Mouse (Mus musculus) liver, postnatal 0 days (tissue): ENCODE results near the gene Bhlha15. TPM values are rescaled to one million over a fixed set of nuclear protein-coding genes. Genes with fewer than 3 reads are reported as not detected.

Experiments
- ATAC-seq: fragments of 200-750 bp; cut with Nextera tagmentation; 2 replicates; pipeline ENCODE4 v1.8.0; 2017; ENCODE audit warnings: mild to moderate bottlenecking, moderate library complexity
- DNase-seq: peaks from one replicate; pipeline ENCODE4 v3.0.0-alpha.2; 2016
- H3K27ac ChIP-seq: fragments of 300-500 bp; sonication (generic); 2 replicates; pipeline ENCODE4 v1.5.1; 2014; ENCODE audit warnings: antibody characterized with exemption, moderate library complexity, mild to moderate bottlenecking, low read depth
- H3K27me3 ChIP-seq: fragments of 300-500 bp; sonication (generic); 2 replicates; pipeline ENCODE4 v1.6.1; 2014; ENCODE audit warnings: low read length, control low read depth, mixed read lengths; ENCODE audit not compliant: insufficient read depth
- H3K36me3 ChIP-seq: fragments of 300-500 bp; sonication (generic); replicated peaks from 2 replicates; pipeline ENCODE4 v1.6.1; 2014; ENCODE audit warnings: mild to moderate bottlenecking, control low read depth, low read length, moderate library complexity, mixed read lengths; ENCODE audit not compliant: insufficient read depth
- H3K4me1 ChIP-seq: fragments of 300-500 bp; sonication (generic); 2 replicates; pipeline ENCODE4 v1.6.1; 2014; ENCODE audit warnings: antibody characterized with exemption, mild to moderate bottlenecking, control low read depth; ENCODE audit not compliant: insufficient read depth
- H3K4me2 ChIP-seq: fragments of 300-500 bp; sonication (generic); 2 replicates; pipeline ENCODE4 v1.6.1; 2014; ENCODE audit warnings: low read depth, mild to moderate bottlenecking, low read length, moderate library complexity, mixed read lengths
- H3K4me3 ChIP-seq: fragments of 300-500 bp; sonication (generic); 2 replicates; pipeline ENCODE4 v1.5.1; 2014; ENCODE audit warnings: low read depth, low read length
- H3K9ac ChIP-seq: fragments of 300-500 bp; sonication (generic); replicated peaks from 2 replicates; pipeline ENCODE4 v1.6.1; 2014; ENCODE audit warnings: mild to moderate bottlenecking, moderate library complexity
- H3K9me3 ChIP-seq: fragments of 300-500 bp; sonication (generic); 2 replicates; pipeline ENCODE4 v1.6.1; 2016; ENCODE audit warnings: mild to moderate bottlenecking, control low read depth, low read length, mixed read lengths
- CTCF ChIP-seq: sonication (generic); IDR thresholded peaks from 2 replicates; pipeline ENCODE4 v1.5.1; 2016; ENCODE audit warnings: antibody characterized with exemption, low read depth
- EP300 ChIP-seq: IDR thresholded peaks from 2 replicates; pipeline ENCODE4 v1.6.1; 2016; ENCODE audit warnings: antibody characterized with exemption, low read depth, mild to moderate bottlenecking
- WGBS: fragments of 180-500 bp; shearing (Covaris S2); extraction: QIAGEN DNeasy Blood & Tissue Kit; methylation state at CpG from one replicate; pipeline ENCODE4 v1.1.7; 2014; ENCODE audit not compliant: insufficient replicate concordance; 5-methylcytosine and 5-hydroxymethylcytosine counted together
- polyA plus RNA-seq: library from polyadenylated mRNA; unstranded; fragments of >200 nt; fragmentation: Nextera tagmentation; extraction: Ambion mirVana; gene quantifications from 2 replicates; pipeline ENCODE4 v1.2.1, GENCODE M21; 2015

Gene Bhlha15
- polyA plus RNA-seq, 1 experiment from 2014 or later, result 0.16 TPM

DNA sequence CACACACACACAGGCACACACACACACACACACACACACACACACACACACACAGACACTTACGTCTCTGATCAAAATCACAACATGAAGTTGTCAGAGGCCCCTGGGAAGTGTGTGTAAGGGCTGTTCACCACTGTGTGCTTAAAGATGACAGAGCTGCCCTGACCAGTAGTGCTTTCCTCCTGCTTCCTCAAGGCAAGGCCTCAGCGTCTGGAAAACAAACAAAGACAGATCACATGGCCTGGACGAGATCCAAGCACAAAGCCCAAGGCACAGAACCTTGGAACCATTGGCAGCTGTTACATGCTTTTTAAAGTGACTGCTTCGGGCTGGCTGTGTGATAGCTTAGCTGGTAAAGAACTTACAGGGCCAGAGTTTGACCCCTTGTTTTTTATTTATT is 31.5 kb upstream of the Bhlha15 start:
- TF ChIP-seq CTCF (no peak), EP300 (no peak)
- no peak overlapping the region for H3K9ac ChIP-seq
- no peaks in the 10 kb centered on the region for H3K9me3 ChIP-seq
- no peak overlapping the region for H3K4me3 ChIP-seq
- peak; percentile 49 for DNase-seq
- no peak for ATAC-seq
- 45% methylated on average over 4 of the region's 4 CpGs for WGBS
- H3K4me2 ChIP-seq, result no peak overlapping the region
- no peaks in the 10 kb centered on the region for H3K4me1 ChIP-seq
- no peaks in the 10 kb centered on the region for H3K27me3 ChIP-seq
- peaks cover 17% of the 10 kb centered on the region for H3K36me3 ChIP-seq
- H3K27ac ChIP-seq, result no peak overlapping the region

DNA sequence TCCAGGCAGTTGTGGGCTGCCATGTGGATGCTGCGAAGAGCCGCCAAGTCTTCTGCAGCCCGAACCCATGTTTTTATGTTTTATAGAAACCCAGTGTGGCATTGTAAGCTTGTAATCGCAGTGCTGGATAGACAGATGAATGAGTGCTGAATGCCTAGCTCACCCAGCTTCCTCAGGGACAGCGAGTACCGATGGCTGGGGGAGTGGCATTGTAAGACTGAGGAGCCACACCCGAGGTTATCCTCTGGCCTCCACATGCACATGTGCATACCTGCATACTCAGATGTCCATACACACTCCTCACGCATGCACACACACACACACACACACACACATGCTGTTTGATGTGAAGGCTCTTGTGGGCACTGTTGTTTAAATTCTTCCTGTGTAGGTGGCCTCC is 30.9 kb upstream of the Bhlha15 start:
- H3K9ac ChIP-seq, result no peak overlapping the region
- H3K4me2 ChIP-seq, result no peak overlapping the region
- TF ChIP-seq EP300, result no peak
- TF ChIP-seq CTCF, result no peak
- 86% methylated on average over 8 of the region's 8 CpGs for WGBS
- no peaks in the 10 kb centered on the region for H3K4me1 ChIP-seq
- H3K27me3 ChIP-seq, result no peaks in the 10 kb centered on the region
- H3K27ac ChIP-seq, result no peak overlapping the region
- peaks cover 21% of the 10 kb centered on the region for H3K36me3 ChIP-seq
- no peaks in the 10 kb centered on the region for H3K9me3 ChIP-seq
- no peak for DNase-seq
- ATAC-seq, result no peak
- no peak overlapping the region for H3K4me3 ChIP-seq

DNA sequence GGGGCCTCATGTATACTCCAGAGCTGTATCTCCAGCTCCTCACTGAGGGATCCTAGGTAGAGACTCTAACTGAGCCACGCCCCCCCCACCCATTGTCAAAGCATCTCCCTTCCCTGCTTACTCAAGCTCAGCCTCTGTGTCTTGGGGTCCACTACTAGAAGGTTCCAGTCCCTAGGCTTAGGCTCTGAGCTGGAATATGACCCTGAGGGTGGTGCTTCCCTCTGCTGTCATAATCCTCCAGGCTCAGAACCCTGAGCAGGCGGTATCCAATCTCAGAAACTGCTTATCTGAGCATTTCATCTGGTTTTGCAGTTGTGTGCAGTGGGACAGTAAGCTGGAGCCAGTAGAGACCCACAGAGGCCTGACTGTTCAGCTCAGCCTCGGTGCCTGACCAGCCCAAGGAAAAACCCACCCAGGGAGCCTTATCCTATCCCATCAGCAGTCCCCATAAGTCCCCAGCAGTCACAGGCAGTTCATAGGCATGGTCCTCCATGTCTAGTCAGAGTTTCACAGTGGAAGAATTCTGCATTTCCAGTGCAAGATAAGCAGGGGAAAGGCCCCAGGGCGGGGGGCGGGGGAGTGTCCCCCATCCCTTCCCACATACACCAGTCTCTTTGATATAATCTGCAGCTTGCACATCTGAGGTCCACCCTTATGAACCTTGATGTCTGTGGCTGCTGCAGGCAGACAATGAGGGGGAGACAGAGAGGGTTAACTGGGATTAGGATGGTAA is 27.8 kb upstream of the Bhlha15 start:
- TF ChIP-seq CTCF, result no peak
- TF ChIP-seq EP300, result no peak
- ATAC-seq, result no peak
- Histone ChIP-seq H3K9me3 (no peaks in the 10 kb centered on the region), H3K27ac (no peak overlapping the region), H3K36me3 (peaks cover 27% of the 10 kb centered on the region), H3K27me3 (no peaks in the 10 kb centered on the region), H3K4me1 (no peaks in the 10 kb centered on the region), H3K4me3 (no peak overlapping the region), H3K4me2 (no peak overlapping the region), H3K9ac (no peak overlapping the region)
- no peak for DNase-seq
- 61% methylated on average over 5 of the region's 5 CpGs for WGBS

DNA sequence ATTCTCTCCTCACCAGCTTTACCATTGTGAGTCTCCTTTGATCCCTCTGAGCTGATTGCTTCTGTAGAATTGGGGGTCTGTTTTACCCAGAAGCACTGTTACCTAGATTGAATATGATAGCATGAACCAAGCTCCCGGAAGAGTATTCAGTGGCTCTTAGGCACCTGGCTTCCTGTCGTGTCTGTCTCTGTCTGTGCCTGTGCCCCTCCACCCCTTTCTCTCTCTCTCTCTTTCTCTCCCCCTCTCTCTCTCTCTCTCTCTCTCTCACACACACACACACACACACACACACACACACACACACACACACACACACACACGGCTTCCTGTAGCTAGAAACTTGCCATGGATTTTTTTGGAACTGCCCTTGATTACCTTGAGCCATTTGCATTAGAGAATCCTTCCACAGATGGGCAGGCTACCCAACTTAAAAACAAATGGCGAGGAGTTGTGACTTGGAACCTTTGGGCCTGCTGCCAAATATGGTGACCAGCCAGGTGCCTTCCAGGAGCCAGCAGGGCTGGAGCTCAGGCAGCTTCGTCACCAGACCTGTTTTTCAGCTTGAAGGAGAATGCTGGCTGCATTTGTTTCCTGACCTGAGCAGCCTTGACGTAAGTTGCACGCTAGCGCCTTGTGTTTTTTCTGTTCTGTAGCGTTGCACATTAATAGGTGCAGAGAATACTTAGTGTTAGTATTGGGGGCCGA is 27.1 kb upstream of the Bhlha15 start:
- no peaks in the 10 kb centered on the region for H3K27me3 ChIP-seq
- no peaks in the 10 kb centered on the region for H3K4me1 ChIP-seq
- TF ChIP-seq CTCF, result no peak
- no peak for TF ChIP-seq EP300
- ATAC-seq (no peak), DNase-seq (no peak)
- no peak overlapping the region for H3K9ac ChIP-seq
- no peak overlapping the region for H3K4me2 ChIP-seq
- no peak overlapping the region for H3K4me3 ChIP-seq
- peaks cover 23% of the 10 kb centered on the region for H3K36me3 ChIP-seq
- no peaks in the 10 kb centered on the region for H3K9me3 ChIP-seq
- WGBS, result 85% methylated on average over 10 of the region's 10 CpGs
- H3K27ac ChIP-seq, result no peak overlapping the region

DNA sequence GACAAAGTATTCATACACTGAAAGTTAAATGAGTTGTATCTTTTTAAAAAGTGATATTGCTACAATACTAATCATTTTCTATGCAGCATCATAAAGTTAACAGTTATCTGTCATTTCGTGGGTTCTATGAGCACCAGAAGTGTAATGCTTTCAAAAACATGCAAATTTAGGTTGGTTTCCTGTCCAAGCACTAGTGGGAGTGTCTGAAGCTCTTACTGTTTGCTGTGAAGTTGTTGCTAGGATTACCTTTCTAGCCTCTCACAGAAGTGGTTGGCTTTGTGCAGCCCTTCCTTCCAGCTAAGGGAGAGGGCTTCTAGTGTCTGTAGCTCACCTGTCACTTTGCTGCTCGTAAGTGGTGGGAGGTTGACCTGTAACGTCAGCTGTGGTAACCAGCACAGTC is 24.3 kb upstream of the Bhlha15 start:
- H3K4me1 ChIP-seq, result no peaks in the 10 kb centered on the region
- H3K27me3 ChIP-seq, result no peaks in the 10 kb centered on the region
- WGBS, result 63% methylated on average over 3 of the region's 3 CpGs
- DNase-seq (no peak), ATAC-seq (no peak)
- H3K36me3 ChIP-seq, result peaks cover 32% of the 10 kb centered on the region
- no peaks in the 10 kb centered on the region for H3K9me3 ChIP-seq
- H3K4me2 ChIP-seq, result no peak overlapping the region
- H3K27ac ChIP-seq, result no peak overlapping the region
- H3K4me3 ChIP-seq, result no peak overlapping the region
- no peak overlapping the region for H3K9ac ChIP-seq
- TF ChIP-seq CTCF (no peak), EP300 (no peak)

DNA sequence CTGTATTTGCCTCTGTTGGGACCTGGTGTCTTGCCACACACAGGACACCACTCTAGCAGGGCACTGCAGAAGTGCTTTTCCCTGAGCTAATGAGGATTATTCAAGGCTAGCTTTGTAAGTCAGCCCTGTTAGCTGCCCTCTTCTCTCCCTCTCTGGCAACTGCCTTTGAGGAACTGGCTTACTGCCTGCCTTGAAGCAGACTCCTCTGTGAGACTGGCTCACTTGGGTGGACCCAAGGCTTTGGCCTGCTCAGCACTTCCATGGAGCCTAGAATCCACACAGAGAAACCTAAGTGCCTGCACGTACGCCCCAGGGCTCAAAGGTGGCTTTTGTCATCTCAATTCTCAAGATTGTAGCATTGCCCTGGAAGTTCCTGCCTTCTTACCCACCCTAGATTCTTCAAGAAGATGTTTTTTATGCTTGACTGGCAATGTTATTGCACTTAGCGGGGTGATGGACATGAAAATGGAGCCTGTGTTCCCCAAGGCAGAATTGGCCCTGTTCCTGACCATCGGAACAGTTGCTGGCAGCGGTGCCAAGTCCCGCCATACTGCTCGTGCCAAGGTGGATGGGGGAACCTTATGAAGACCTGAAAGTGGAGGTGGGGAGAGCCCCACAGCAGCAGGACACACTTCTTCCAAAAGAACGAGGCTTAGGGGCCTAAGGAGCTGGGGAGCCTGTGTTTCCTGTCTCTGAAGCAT is 20.7 kb upstream of the Bhlha15 start:
- H3K4me1 ChIP-seq, result no peaks in the 10 kb centered on the region
- H3K9ac ChIP-seq, result no peak overlapping the region
- no peak for ATAC-seq
- no peaks in the 10 kb centered on the region for H3K9me3 ChIP-seq
- H3K4me2 ChIP-seq, result no peak overlapping the region
- H3K27ac ChIP-seq, result no peak overlapping the region
- peaks cover 47% of the 10 kb centered on the region for H3K36me3 ChIP-seq
- no peak for TF ChIP-seq CTCF
- no peak for TF ChIP-seq EP300
- WGBS, result 85% methylated on average over 8 of the region's 8 CpGs
- H3K4me3 ChIP-seq, result no peak overlapping the region
- no peaks in the 10 kb centered on the region for H3K27me3 ChIP-seq
- no peak for DNase-seq
